Mouse (Mus musculus) liver, embryonic 14.5 days (tissue): ENCODE data around the gene F2.
"Not testable (repeated sequence)": the region's sequence is repeated elsewhere in the genome, so short reads cannot be mapped to it uniquely, and the experiment has no call there.

Source experiments
- CTCF ChIP-seq: IDR thresholded peaks from 2 replicates; pipeline ENCODE4 v1.5.1; 2016; ENCODE audit warnings: antibody characterized with exemption, low read depth, control low read depth
- EP300 ChIP-seq: IDR thresholded peaks from 2 replicates; pipeline ENCODE4 v1.6.1; 2016; ENCODE audit warnings: antibody characterized with exemption, low read depth

- not testable (repeated sequence) for TF ChIP-seq EP300, CTCF
These were observed 26.8 kb downstream of the F2 start for GRCm38 (mm10) chr2:91609370-91609769.
